Mouse (Mus musculus) MEL (cell line): Measurements from ENCODE around the gene Psmb6. TPM values are rescaled to one million over a fixed set of nuclear protein-coding genes. Genes with fewer than 3 reads are reported as not detected.

Source experiments
- DNase-seq: peaks from one replicate; pipeline ENCODE4 v3.0.0; 2011; ENCODE audit warnings: low read depth, low spot score
- H3K27ac ChIP-seq: 2 replicates; pipeline ENCODE4 v1.5.1; 2012; ENCODE audit warnings: low read depth, mild to moderate bottlenecking, control low read depth, low read length, moderate library complexity; ENCODE audit not compliant: control insufficient read depth
- H3K27me3 ChIP-seq, 2 experiments: fragments of 150-350 bp in 1 of 2; sonication (generic) in 1 of 2; 2 replicates each; pipeline ENCODE4 v1.6.1; 2012; ENCODE audit warnings: low read length in 2 of 2, mild to moderate bottlenecking in 2 of 2, improper control_type of control experiment in 1 of 2, moderate library complexity in 1 of 2; ENCODE audit not compliant: insufficient read depth in 2 of 2, control insufficient read depth in 1 of 2
- H3K36me3 ChIP-seq, 2 experiments: 2 replicates each; pipeline ENCODE4 v1.6.1; 2012 to 2014; ENCODE audit warnings: low read length in 2 of 2, improper control_type of control experiment in 1 of 2, inconsistent platforms in 1 of 2, mild to moderate bottlenecking in 1 of 2; ENCODE audit not compliant: insufficient read depth in 2 of 2, control insufficient read depth in 1 of 2
- H3K4me1 ChIP-seq, 2 experiments: fragments of 150-350 bp in 1 of 2; sonication (generic) in 1 of 2; 2 replicates each; pipeline ENCODE4 v1.6.1; 2012; ENCODE audit warnings: low read length in 2 of 2, improper control_type of control experiment in 1 of 2, mild to moderate bottlenecking in 1 of 2; ENCODE audit not compliant: insufficient read depth in 2 of 2, control insufficient read depth in 1 of 2
- H3K4me3 ChIP-seq, 2 experiments: fragments of 150-350 bp in 1 of 2; sonication (generic) in 1 of 2; 2 replicates each; pipeline ENCODE4 v1.5.1; 2012; ENCODE audit warnings: low read depth in 2 of 2, low read length in 2 of 2, mild to moderate bottlenecking in 2 of 2, moderate library complexity in 2 of 2, control low read depth in 1 of 2, improper control_type of control experiment in 1 of 2; ENCODE audit not compliant: control insufficient read depth in 1 of 2, insufficient read depth in 1 of 2
- H3K79me2 ChIP-seq: 2 replicates; pipeline ENCODE4 v1.6.1; 2012; ENCODE audit warnings: mild to moderate bottlenecking, low read length, moderate library complexity; ENCODE audit not compliant: control insufficient read depth, poor library complexity, insufficient read depth
- H3K9ac ChIP-seq: 2 replicates; pipeline ENCODE4 v1.6.1; 2012; ENCODE audit warnings: low read depth, mild to moderate bottlenecking, control low read depth, low read length, moderate library complexity; ENCODE audit not compliant: control insufficient read depth, poor library complexity, severe bottlenecking
- H3K9me3 ChIP-seq: fragments of 150-350 bp; sonication (generic); replicated peaks from 2 replicates; pipeline ENCODE4 v1.6.1; 2012; ENCODE audit warnings: mild to moderate bottlenecking, low read length, improper control_type of control experiment, moderate library complexity; ENCODE audit not compliant: insufficient read depth
- CHD1 ChIP-seq: IDR thresholded peaks from 2 replicates; pipeline ENCODE4 v1.6.1; 2012; ENCODE audit warnings: low read depth, mild to moderate bottlenecking, inconsistent platforms, low read length, improper control_type of control experiment
- CHD2 ChIP-seq: IDR thresholded peaks from 2 replicates; pipeline ENCODE4 v1.6.1; 2011; ENCODE audit warnings: low read length, improper control_type of control experiment
- CTCF ChIP-seq, 3 experiments: IDR thresholded peaks in 2 of 3; conservative IDR thresholded peaks in 1 of 3; 2 replicates each; pipeline ENCODE4 v1.5.1; 2011 to 2012; ENCODE audit warnings: low read length in 3 of 3, low read depth in 2 of 3, mild to moderate bottlenecking in 2 of 3, improper control_type of control experiment in 1 of 3, inconsistent platforms in 1 of 3, mixed read lengths in 1 of 3, moderate library complexity in 1 of 3; ENCODE audit not compliant: control insufficient read depth in 1 of 3, insufficient read depth in 1 of 3, poor library complexity in 1 of 3, severe bottlenecking in 1 of 3
- EP300 ChIP-seq, 2 experiments: IDR thresholded peaks; 2 replicates each; pipeline ENCODE4 v1.6.1; 2011; ENCODE audit warnings: improper control_type of control experiment in 2 of 2, low read length in 2 of 2, low read depth in 1 of 2, mild to moderate bottlenecking in 1 of 2
- GATA1 ChIP-seq: IDR thresholded peaks from 2 replicates; pipeline ENCODE4 v1.6.1; 2011; ENCODE audit warnings: low read depth, low read length, improper control_type of control experiment
- JUND ChIP-seq: IDR thresholded peaks from 2 replicates; pipeline ENCODE4 v1.6.1; 2011; ENCODE audit warnings: low read depth, mild to moderate bottlenecking, improper control_type of control experiment, low read length
- MAFK ChIP-seq: IDR thresholded peaks from 2 replicates; pipeline ENCODE4 v1.6.1; 2011; ENCODE audit warnings: low read depth, mild to moderate bottlenecking, low read length, improper control_type of control experiment, borderline replicate concordance
- MAX ChIP-seq: IDR thresholded peaks from 2 replicates; pipeline ENCODE4 v1.6.1; 2011; ENCODE audit warnings: low read length, improper control_type of control experiment
- MAZ ChIP-seq: IDR thresholded peaks from 2 replicates; pipeline ENCODE4 v1.6.1; 2012; ENCODE audit warnings: low read depth, mild to moderate bottlenecking, inconsistent platforms, low read length, improper control_type of control experiment
- MXI1 ChIP-seq: IDR thresholded peaks from 2 replicates; pipeline ENCODE4 v1.6.1; 2011; ENCODE audit warnings: mild to moderate bottlenecking, low read depth, low read length, improper control_type of control experiment
- MYB ChIP-seq: IDR thresholded peaks from 2 replicates; pipeline ENCODE4 v1.6.1; 2011; ENCODE audit warnings: mild to moderate bottlenecking, low read depth, low read length, improper control_type of control experiment
- POLR2AphosphoS2 ChIP-seq: IDR thresholded peaks from 2 replicates; pipeline ENCODE4 v1.6.1; 2011; ENCODE audit warnings: low read length, improper control_type of control experiment
- RAD21 ChIP-seq: IDR thresholded peaks from 2 replicates; pipeline ENCODE4 v1.6.1; 2011; ENCODE audit warnings: mild to moderate bottlenecking, low read depth, low read length, improper control_type of control experiment
- RCOR1 ChIP-seq: IDR thresholded peaks from 2 replicates; pipeline ENCODE4 v1.6.1; 2012; ENCODE audit warnings: low read depth, mild to moderate bottlenecking, inconsistent platforms, low read length, improper control_type of control experiment
- SMC3 ChIP-seq: IDR thresholded peaks from 2 replicates; pipeline ENCODE4 v1.6.1; 2011; ENCODE audit warnings: low read depth, low read length, improper control_type of control experiment
- USF1 ChIP-seq: IDR thresholded peaks from 2 replicates; pipeline ENCODE4 v1.6.1; 2014; ENCODE audit warnings: low read depth, mild to moderate bottlenecking, inconsistent platforms, low read length, improper control_type of control experiment, moderate library complexity
- USF2 ChIP-seq, 2 experiments: IDR thresholded peaks; 2 replicates each; pipeline ENCODE4 v1.6.1; 2011 to 2012; ENCODE audit warnings: improper control_type of control experiment in 2 of 2, low read length in 2 of 2, borderline replicate concordance in 1 of 2, inconsistent platforms in 1 of 2, low read depth in 1 of 2, mild to moderate bottlenecking in 1 of 2; ENCODE audit not compliant: insufficient read depth in 1 of 2
- polyA plus RNA-seq, 2 experiments: library from polyadenylated mRNA; stranded (reverse) in 1 of 2; unstranded in 1 of 2; fragments of >175 nt in 1 of 2; fragments of >200 nt in 1 of 2; gene quantifications; 2 replicates each; pipeline versions ENCODE4 v1.2.1 to v1.2.4; 2012; ENCODE audit warnings: low replicate concordance in 2 of 2, low read depth in 1 of 2; ENCODE audit not compliant: insufficient read length in 2 of 2, insufficient read depth in 1 of 2, missing spikeins in 1 of 2
- total RNA-seq: library from RNA; depleted of rRNA; stranded (reverse); fragments of 300-350 nt; gene quantifications from 2 replicates; pipeline ENCODE4 v1.2.3, GENCODE M21; 2012; rRNA removed

Gene Psmb6
- total and polyA plus RNA-seq, 3 experiments = 462 to 602 TPM; not detected in 1

DNA sequence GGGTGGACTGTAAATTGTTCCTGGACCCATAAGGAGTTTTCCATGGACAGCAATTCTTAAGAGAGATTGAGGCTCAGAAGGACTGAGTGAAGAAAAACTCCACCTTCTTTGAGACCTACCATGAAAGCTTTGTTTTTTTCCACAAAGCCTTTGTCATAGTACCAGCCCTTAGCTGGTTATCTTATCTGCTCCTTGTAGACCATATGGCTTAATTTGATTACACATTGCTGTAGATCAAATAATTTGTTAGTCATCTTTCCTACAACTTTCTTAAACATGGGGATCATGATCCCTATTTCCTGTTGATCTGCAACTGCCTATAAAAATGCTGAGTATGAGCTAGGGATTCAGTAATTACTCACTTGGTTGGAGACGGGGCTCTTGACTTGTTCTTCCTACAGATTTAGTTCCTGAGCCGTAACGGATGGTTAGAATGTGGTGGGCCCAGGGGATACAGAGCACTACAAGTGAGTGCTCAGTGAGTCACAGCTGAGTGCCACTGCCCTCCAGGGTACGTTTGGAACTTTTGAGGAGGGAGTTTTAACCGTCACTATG is 47.3 kb downstream of the Psmb6 start (continued):
- TF ChIP-seq CHD1 (no peak), MAZ (no peak), EP300 (IDR thresholded peaks at IDR 0.05; ENCODE audit: low read depth in 1 of 2, low read length in 2 of 2) (peak; percentile 92 to 96), CHD2 (no peak), RCOR1 (peak; percentile 73), MYB (no peak), MAX (no peak), JUND (no peak), CTCF (IDR thresholded peaks at IDR 0.05 in 2 of 3, conservative IDR thresholded peaks at IDR 0.05 in 1 of 3; ENCODE audit: control insufficient read depth in 1 of 3, insufficient read depth in 1 of 3, low read depth in 2 of 3, low read length in 3 of 3, poor library complexity in 1 of 3, severe bottlenecking in 1 of 3) (no peak), GATA1 (peak; percentile 98), MAFK (peak; percentile 69)
- TF ChIP-seq, all 39 proteins: peak for 13

DNA sequence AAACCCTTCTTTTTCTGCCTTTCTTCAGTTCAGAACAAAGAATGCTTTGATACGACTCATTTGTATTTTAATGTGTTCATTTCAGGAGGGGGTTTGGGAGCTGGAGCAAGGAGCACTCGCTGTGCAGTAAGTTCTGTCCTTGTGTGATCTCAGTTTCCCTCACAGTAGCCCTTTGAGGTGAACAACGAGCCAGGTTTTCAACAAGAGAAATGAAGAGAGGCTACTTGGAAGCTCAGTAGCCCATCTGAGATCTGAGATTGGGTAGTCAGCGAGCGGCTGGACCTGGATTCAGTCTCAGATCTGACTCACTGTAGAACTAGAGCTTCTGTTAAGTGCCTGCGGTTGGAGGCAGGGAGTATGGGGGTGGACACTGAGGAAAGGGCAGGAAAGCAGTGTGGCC is 48.7 kb downstream of the Psmb6 start:
- H3K36me3 ChIP-seq = peaks cover 0 to 51% of the 10 kb centered on the region in 2 experiments; a peak in 2 of 4 replicates
- no peaks in the 10 kb centered on the region for H3K9me3 ChIP-seq
- H3K9ac ChIP-seq = no peak overlapping the region
- no peaks in the 10 kb centered on the region for H3K27me3 ChIP-seq
- no peak overlapping the region for H3K4me3 ChIP-seq
- H3K4me1 ChIP-seq = peaks cover 25 to 54% of the 10 kb centered on the region in 2 experiments
- H3K79me2 ChIP-seq = peaks cover 42% of the 10 kb centered on the region
- DNase-seq = no peak
- no peak overlapping the region for H3K27ac ChIP-seq
- TF ChIP-seq USF1 = no peak
- TF ChIP-seq SMC3 = no peak
- no peak for TF ChIP-seq MAZ
- no peak for TF ChIP-seq MXI1

DNA sequence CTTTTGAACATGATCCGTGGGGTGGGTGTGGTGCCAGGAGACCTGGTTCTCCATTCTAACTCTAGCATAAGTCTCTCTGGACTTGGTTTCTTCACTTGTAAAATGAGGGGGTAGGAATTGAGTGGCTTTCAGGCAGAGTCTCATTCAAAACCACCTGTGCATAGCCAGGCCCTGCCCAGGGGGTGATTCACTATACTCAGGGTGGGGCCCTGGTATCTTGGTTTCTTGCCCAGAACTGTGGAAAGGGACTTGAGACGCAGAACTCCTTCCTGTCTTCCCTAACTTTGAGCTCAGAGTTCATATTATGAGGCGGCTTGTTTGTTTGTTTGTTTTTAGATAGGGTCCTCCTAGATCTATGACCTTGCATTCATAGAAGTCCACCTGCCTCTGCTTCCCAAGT is 52.0 kb downstream of the Psmb6 start:
- TF ChIP-seq USF2 (IDR thresholded peaks at IDR 0.05; ENCODE audit: borderline replicate concordance in 1 of 2, insufficient read depth in 1 of 2, low read depth in 1 of 2, low read length in 2 of 2) (no peak), RAD21 (no peak), MYB (no peak), POLR2AphosphoS2 (no peak)
- H3K79me2 ChIP-seq = peaks cover 26% of the 10 kb centered on the region
- H3K36me3 ChIP-seq = peaks cover 0 to 32% of the 10 kb centered on the region in 2 experiments; a peak in 2 of 4 replicates
- H3K4me3 ChIP-seq = no peak overlapping the region
- no peak overlapping the region for H3K9ac ChIP-seq
- DNase-seq = peak; percentile 47
- no peaks in the 10 kb centered on the region for H3K9me3 ChIP-seq
- no peak overlapping the region for H3K27ac ChIP-seq
- H3K4me1 ChIP-seq = peaks cover 17 to 34% of the 10 kb centered on the region in 2 experiments
- H3K27me3 ChIP-seq = no peaks in the 10 kb centered on the region

Other genes with a start within 250 kb of the Psmb6 start
- gene Alox12e, start 202.7 kb upstream of the Psmb6 start, total RNA-seq = not detected in 2 replicates
- gene Alox12e, start 202.7 kb upstream of the Psmb6 start, polyA plus RNA-seq = not detected
- gene Alox15, start 173.3 kb upstream of the Psmb6 start, total RNA-seq = not detected in 2 replicates
- gene Alox15, start 173.3 kb upstream of the Psmb6 start, polyA plus RNA-seq = not detected
- 46.4 and 50.6 TPM in 2 replicates for gene Pelp1, start 115.3 kb upstream of the Psmb6 start, total RNA-seq
- 10 to 100 TPM in 1 of 2 experiments, not detected in 1; 70.1 TPM for gene Pelp1, start 115.3 kb upstream of the Psmb6 start, polyA plus RNA-seq
- 200 and 241 TPM in 2 replicates for gene Arrb2, start 92.7 kb upstream of the Psmb6 start, total RNA-seq
- 100 to 1,000 TPM in 1 of 2 experiments, not detected in 1; 272 TPM for gene Arrb2, start 92.7 kb upstream of the Psmb6 start, polyA plus RNA-seq
- 43.0 and 43.3 TPM in 2 replicates for gene Med11, start 73.4 kb upstream of the Psmb6 start, total RNA-seq
- 10 to 100 TPM in 1 of 2 experiments, not detected in 1; 40.0 TPM for gene Med11, start 73.4 kb upstream of the Psmb6 start, polyA plus RNA-seq
- not detected in 2 replicates for gene Zmynd15, start 65.9 kb upstream of the Psmb6 start, total RNA-seq
- under 1 TPM in 1 of 2 experiments, not detected in 1; 0.14 TPM for gene Zmynd15, start 65.9 kb upstream of the Psmb6 start, polyA plus RNA-seq
- not detected in 2 replicates for gene Cxcl16, start 65.4 kb upstream of the Psmb6 start, total RNA-seq
- not detected for gene Cxcl16, start 65.4 kb upstream of the Psmb6 start, polyA plus RNA-seq
- 0.27 TPM in 1 of 2 replicates, not detected in the other for gene Tm4sf5, start 20.1 kb upstream of the Psmb6 start, total RNA-seq
- gene Tm4sf5, start 20.1 kb upstream of the Psmb6 start, polyA plus RNA-seq = under 1 TPM in 1 of 2 experiments, not detected in 1; 0.21 TPM
- gene Vmo1, start 10.8 kb upstream of the Psmb6 start, total RNA-seq = not detected in 2 replicates
- not detected for gene Vmo1, start 10.8 kb upstream of the Psmb6 start, polyA plus RNA-seq
- gene Gltpd2, start 6.2 kb upstream of the Psmb6 start, total RNA-seq = not detected in 2 replicates
- under 1 TPM in 1 of 2 experiments, not detected in 1; 0.06 TPM for gene Gltpd2, start 6.2 kb upstream of the Psmb6 start, polyA plus RNA-seq
- gene Gm40193, start 7.6 kb downstream of the Psmb6 start, total RNA-seq = not detected in 2 replicates
- not detected for gene Gm40193, start 7.6 kb downstream of the Psmb6 start, polyA plus RNA-seq
- gene Pld2, start 14.7 kb downstream of the Psmb6 start, total RNA-seq = 0.07 and 0.15 TPM in 2 replicates
- gene Pld2, start 14.7 kb downstream of the Psmb6 start, polyA plus RNA-seq = under 1 TPM in 1 of 2 experiments, not detected in 1; 0.39 TPM
- gene Mink1, start 37.5 kb downstream of the Psmb6 start, total RNA-seq = 25.0 and 33.8 TPM in 2 replicates
- 100 to 1,000 TPM in 1 of 2 experiments, 10 to 100 TPM in 1; 57.3 to 230 TPM for gene Mink1, start 37.5 kb downstream of the Psmb6 start, polyA plus RNA-seq
- not detected in 2 replicates for gene 4930544D05Rik, start 90.5 kb downstream of the Psmb6 start, total RNA-seq
- under 1 TPM in 1 of 2 experiments, not detected in 1; 0.10 TPM for gene 4930544D05Rik, start 90.5 kb downstream of the Psmb6 start, polyA plus RNA-seq
- gene Chrne, start 93.8 kb downstream of the Psmb6 start, total RNA-seq = 0.54 TPM in 1 of 2 replicates, not detected in the other
- under 1 TPM in 1 of 2 experiments, not detected in 1; 0.33 TPM for gene Chrne, start 93.8 kb downstream of the Psmb6 start, polyA plus RNA-seq
- 0.98 and 1.6 TPM in 2 replicates for gene Gp1ba, start 113.8 kb downstream of the Psmb6 start, total RNA-seq
- 1 to 10 TPM in 1 of 2 experiments, not detected in 1; 5.0 TPM for gene Gp1ba, start 113.8 kb downstream of the Psmb6 start, polyA plus RNA-seq
- 30.4 and 31.4 TPM in 2 replicates for gene Rnf167, start 121.9 kb downstream of the Psmb6 start, total RNA-seq
- gene Rnf167, start 121.9 kb downstream of the Psmb6 start, polyA plus RNA-seq = 10 to 100 TPM in 1 of 2 experiments, not detected in 1; 44.4 TPM
- gene Slc25a11, start 122.1 kb downstream of the Psmb6 start, total RNA-seq = 96.3 and 104 TPM in 2 replicates
- gene Slc25a11, start 122.1 kb downstream of the Psmb6 start, polyA plus RNA-seq = 100 to 1,000 TPM; 114 to 145 TPM
- 1,332 and 1,356 TPM in 2 replicates for gene Pfn1, start 129.3 kb downstream of the Psmb6 start, total RNA-seq
- gene Pfn1, start 129.3 kb downstream of the Psmb6 start, polyA plus RNA-seq = 1,000 to 10,000 TPM; 2,392 to 5,980 TPM
- gene Eno3, start 131.8 kb downstream of the Psmb6 start, total RNA-seq = 12.9 and 14.2 TPM in 2 replicates
- 10 to 100 TPM in 1 of 2 experiments, not detected in 1; 16.8 TPM for gene Eno3, start 131.8 kb downstream of the Psmb6 start, polyA plus RNA-seq
- gene Spag7, start 144.0 kb downstream of the Psmb6 start, total RNA-seq = 76.4 and 81.0 TPM in 2 replicates
- 10 to 100 TPM in 1 of 2 experiments, not detected in 1; 99.6 TPM for gene Spag7, start 144.0 kb downstream of the Psmb6 start, polyA plus RNA-seq
- gene Camta2, start 162.7 kb downstream of the Psmb6 start, total RNA-seq = 1.9 and 2.8 TPM in 2 replicates
- gene Camta2, start 162.7 kb downstream of the Psmb6 start, polyA plus RNA-seq = 10 to 100 TPM in 1 of 2 experiments, not detected in 1; 15.0 TPM
- gene Inca1, start 174.8 kb downstream of the Psmb6 start, total RNA-seq = 0.35 and 0.46 TPM in 2 replicates
- 1 to 10 TPM in 1 of 2 experiments, not detected in 1; 2.2 TPM for gene Inca1, start 174.8 kb downstream of the Psmb6 start, polyA plus RNA-seq
- gene Kif1c, start 175.2 kb downstream of the Psmb6 start, total RNA-seq = 19.8 and 20.3 TPM in 2 replicates
- 10 to 100 TPM in 1 of 2 experiments, not detected in 1; 21.7 TPM for gene Kif1c, start 175.2 kb downstream of the Psmb6 start, polyA plus RNA-seq
- 1.5 TPM in 2 replicates for gene Zfp3, start 238.8 kb downstream of the Psmb6 start, total RNA-seq
- 1 to 10 TPM in 1 of 2 experiments, not detected in 1; 1.9 TPM for gene Zfp3, start 238.8 kb downstream of the Psmb6 start, polyA plus RNA-seq